Mouse (Mus musculus): ENCODE measurements at regions not wholly inside any gene's neighbourhood (a gene's known extent, or its start where the extent isn't known, plus 50 kb on each side); places are given as distances from the start of the nearest gene placed in this dataset.

DNA sequence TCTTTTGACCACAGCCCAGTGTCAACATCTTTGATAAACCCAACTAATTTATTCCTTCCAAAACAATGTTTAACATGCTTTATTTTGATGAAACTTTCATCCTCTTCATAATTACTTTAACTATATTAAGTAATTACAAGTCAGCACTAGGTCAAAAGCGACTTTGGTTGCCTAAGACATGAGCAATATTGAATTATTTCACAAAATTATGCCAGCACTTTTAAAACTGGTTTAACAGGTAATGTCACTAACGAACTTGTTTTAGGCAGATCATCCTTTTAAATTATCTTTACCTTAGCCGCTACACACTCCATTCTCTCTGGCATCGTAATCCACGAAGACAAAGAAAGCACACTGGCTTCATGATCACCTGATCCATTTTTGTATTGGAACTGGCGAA lies 669.8 kb upstream of the Pou3f3 start:
- H3K9ac ChIP-seq (ENCODE audit: low read depth, low read length): no peak overlapping the region
- no peak for DNase-seq
- H3K4me3 ChIP-seq: no peak overlapping the region
- WGBS: 80% methylated on average over 6 of the region's 6 CpGs
- H3K4me1 ChIP-seq (ENCODE audit: control insufficient read depth, insufficient read depth, low read length): no peaks in the 10 kb centered on the region
- TF ChIP-seq EP300 (IDR thresholded peaks at IDR 0.05; ENCODE audit: insufficient read depth, low read depth, low read length) (no peak), POLR2A (IDR thresholded peaks at IDR 0.05; ENCODE audit: insufficient read depth, low read depth, low read length) (no peak), CTCF (IDR thresholded peaks at IDR 0.05) (no peak)
- no peaks in the 10 kb centered on the region for H3K36me3 ChIP-seq (ENCODE audit: control insufficient read depth, insufficient read depth, low read length)
- intact Hi-C loops (cut with DNase I): no loop called here
- H3K79me2 ChIP-seq (replicated peaks; ENCODE audit: control insufficient read depth, insufficient read depth, low read length): no peaks in the 10 kb centered on the region
- no peaks in the 10 kb centered on the region for H3K27me3 ChIP-seq (ENCODE audit: control insufficient read depth, insufficient read depth, low read length)
- H3K27ac ChIP-seq: no peak overlapping the region

DNA sequence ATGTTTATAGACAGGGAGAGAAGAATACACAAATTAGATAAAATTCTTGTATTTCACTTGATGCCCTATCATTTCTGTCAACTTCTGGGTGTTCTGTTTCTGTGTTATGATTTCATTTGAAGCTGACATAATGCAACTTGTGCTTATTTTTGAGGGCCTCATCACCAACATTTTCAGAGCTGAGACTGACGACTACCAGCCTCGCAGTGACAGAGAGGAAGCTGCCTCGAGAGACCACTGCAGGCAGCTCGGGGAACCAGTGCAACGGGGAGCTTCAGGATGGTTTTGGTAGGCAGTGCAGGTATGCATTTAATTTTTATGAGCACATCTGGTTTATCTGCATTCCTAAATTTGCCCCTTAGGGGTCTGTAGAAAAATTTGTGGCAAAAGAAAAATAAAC lies 669.1 kb upstream of the Pou3f3 start:
- DNase-seq: no peak
- Histone ChIP-seq H3K4me3 (no peak overlapping the region), H3K9ac (ENCODE audit: low read depth, low read length) (no peak overlapping the region), H3K4me1 (ENCODE audit: control insufficient read depth, insufficient read depth, low read length) (no peaks in the 10 kb centered on the region), H3K27ac (no peak overlapping the region), H3K27me3 (ENCODE audit: control insufficient read depth, insufficient read depth, low read length) (no peaks in the 10 kb centered on the region), H3K79me2 (replicated peaks; ENCODE audit: control insufficient read depth, insufficient read depth, low read length) (no peaks in the 10 kb centered on the region), H3K36me3 (ENCODE audit: control insufficient read depth, insufficient read depth, low read length) (no peaks in the 10 kb centered on the region)
- intact Hi-C loops (cut with DNase I): no loop called here
- 63% methylated on average over 5 of the region's 5 CpGs for WGBS
- TF ChIP-seq EP300 (IDR thresholded peaks at IDR 0.05; ENCODE audit: insufficient read depth, low read depth, low read length): no peak
- TF ChIP-seq POLR2A (IDR thresholded peaks at IDR 0.05; ENCODE audit: insufficient read depth, low read depth, low read length): no peak
- no peak for TF ChIP-seq CTCF (IDR thresholded peaks at IDR 0.05)

DNA sequence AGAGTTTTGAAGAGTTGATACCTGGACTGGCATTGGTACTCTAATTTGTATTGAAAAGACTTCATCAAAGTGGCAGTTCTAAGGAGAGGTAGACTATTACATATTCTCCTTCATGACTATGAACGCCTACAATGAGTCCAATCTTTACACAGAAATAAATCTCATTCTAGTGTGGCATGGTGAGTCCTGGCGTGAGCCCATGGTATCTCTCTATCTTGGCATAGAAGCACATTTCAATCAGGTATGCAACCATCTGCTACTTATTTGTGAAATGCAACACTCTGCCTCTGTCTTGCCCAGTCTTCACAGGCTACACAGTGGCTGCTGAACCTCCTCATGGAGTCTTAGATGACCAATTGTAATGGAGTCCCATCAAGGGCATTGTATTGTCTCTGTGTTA lies 661.8 kb upstream of the Pou3f3 start:
- Histone ChIP-seq H3K4me1 (ENCODE audit: control insufficient read depth, insufficient read depth, low read length) (no peaks in the 10 kb centered on the region), H3K9ac (ENCODE audit: low read depth, low read length) (no peak overlapping the region), H3K27me3 (ENCODE audit: control insufficient read depth, insufficient read depth, low read length) (no peaks in the 10 kb centered on the region), H3K36me3 (ENCODE audit: control insufficient read depth, insufficient read depth, low read length) (no peaks in the 10 kb centered on the region), H3K27ac (no peak overlapping the region), H3K4me3 (no peak overlapping the region), H3K79me2 (replicated peaks; ENCODE audit: control insufficient read depth, insufficient read depth, low read length) (no peaks in the 10 kb centered on the region)
- TF ChIP-seq POLR2A (IDR thresholded peaks at IDR 0.05; ENCODE audit: insufficient read depth, low read depth, low read length) (no peak), CTCF (IDR thresholded peaks at IDR 0.05) (no peak), EP300 (IDR thresholded peaks at IDR 0.05; ENCODE audit: insufficient read depth, low read depth, low read length) (no peak)
- 70% methylated on average over 2 of the region's 2 CpGs for WGBS
- intact Hi-C loops (cut with DNase I): no loop called here
- DNase-seq: no peak

DNA sequence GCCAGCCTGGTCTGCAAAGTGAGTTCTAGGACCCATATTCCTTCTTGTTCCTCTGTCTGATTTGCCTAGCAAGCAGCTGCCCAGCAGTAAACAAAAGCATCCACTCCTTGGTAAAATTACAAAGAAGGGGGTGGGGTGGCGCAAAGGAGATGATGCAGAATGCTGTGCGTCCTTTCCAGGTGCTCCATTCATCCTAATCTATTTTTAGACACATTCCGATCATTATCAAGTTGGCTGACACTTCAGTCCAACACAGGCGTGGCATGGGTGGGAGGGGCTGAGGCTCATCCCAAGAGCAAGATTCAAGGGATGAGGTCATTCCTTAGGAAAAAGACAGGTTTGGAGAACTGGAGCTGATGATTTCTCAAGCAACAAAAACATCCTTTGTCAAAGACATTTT lies 660.2 kb upstream of the Pou3f3 start:
- no peak for DNase-seq
- no peaks in the 10 kb centered on the region for H3K79me2 ChIP-seq (replicated peaks; ENCODE audit: control insufficient read depth, insufficient read depth, low read length)
- H3K36me3 ChIP-seq (ENCODE audit: control insufficient read depth, insufficient read depth, low read length): no peaks in the 10 kb centered on the region
- H3K27ac ChIP-seq: no peak overlapping the region
- H3K4me3 ChIP-seq: no peak overlapping the region
- no peak for TF ChIP-seq EP300 (IDR thresholded peaks at IDR 0.05; ENCODE audit: insufficient read depth, low read depth, low read length)
- TF ChIP-seq POLR2A (IDR thresholded peaks at IDR 0.05; ENCODE audit: insufficient read depth, low read depth, low read length): no peak
- TF ChIP-seq CTCF (IDR thresholded peaks at IDR 0.05): no peak
- no peak overlapping the region for H3K9ac ChIP-seq (ENCODE audit: low read depth, low read length)
- intact Hi-C loops (cut with DNase I): no loop called here
- H3K27me3 ChIP-seq (ENCODE audit: control insufficient read depth, insufficient read depth, low read length): no peaks in the 10 kb centered on the region
- no peaks in the 10 kb centered on the region for H3K4me1 ChIP-seq (ENCODE audit: control insufficient read depth, insufficient read depth, low read length)
- WGBS: 52% methylated on average over 4 of the region's 4 CpGs

DNA sequence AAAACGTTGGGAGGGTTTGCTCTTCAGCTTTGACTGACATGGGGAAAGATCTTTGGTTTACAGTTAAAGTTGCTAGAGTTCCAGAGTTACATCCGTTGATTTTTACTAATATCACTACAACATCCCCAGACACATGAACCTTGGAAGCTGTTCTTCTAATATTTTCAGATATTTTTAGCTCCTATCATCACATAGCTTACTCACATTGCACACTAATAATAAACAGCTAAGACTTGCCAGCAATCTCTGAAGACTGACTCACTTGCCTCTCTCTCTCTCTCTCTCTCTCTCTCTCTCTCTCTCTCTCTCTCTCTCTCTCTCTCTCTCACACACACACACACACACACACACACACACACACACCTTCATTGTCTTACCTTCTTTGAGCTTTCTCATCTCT lies 654.0 kb upstream of the Pou3f3 start:
- intact Hi-C loops (cut with DNase I): no loop called here
- no peak for DNase-seq
- Histone ChIP-seq H3K36me3 (ENCODE audit: control insufficient read depth, insufficient read depth, low read length) (no peaks in the 10 kb centered on the region), H3K4me3 (no peak overlapping the region), H3K9ac (ENCODE audit: low read depth, low read length) (no peak overlapping the region), H3K27ac (peak overlapping the region; percentile 69), H3K27me3 (ENCODE audit: control insufficient read depth, insufficient read depth, low read length) (no peaks in the 10 kb centered on the region), H3K79me2 (replicated peaks; ENCODE audit: control insufficient read depth, insufficient read depth, low read length) (no peaks in the 10 kb centered on the region), H3K4me1 (ENCODE audit: control insufficient read depth, insufficient read depth, low read length) (no peaks in the 10 kb centered on the region)
- TF ChIP-seq POLR2A (IDR thresholded peaks at IDR 0.05; ENCODE audit: insufficient read depth, low read depth, low read length) (no peak), EP300 (IDR thresholded peaks at IDR 0.05; ENCODE audit: insufficient read depth, low read depth, low read length) (no peak), CTCF (IDR thresholded peaks at IDR 0.05) (no peak)
- WGBS: 34% methylated on average over 2 of the region's 2 CpGs

DNA sequence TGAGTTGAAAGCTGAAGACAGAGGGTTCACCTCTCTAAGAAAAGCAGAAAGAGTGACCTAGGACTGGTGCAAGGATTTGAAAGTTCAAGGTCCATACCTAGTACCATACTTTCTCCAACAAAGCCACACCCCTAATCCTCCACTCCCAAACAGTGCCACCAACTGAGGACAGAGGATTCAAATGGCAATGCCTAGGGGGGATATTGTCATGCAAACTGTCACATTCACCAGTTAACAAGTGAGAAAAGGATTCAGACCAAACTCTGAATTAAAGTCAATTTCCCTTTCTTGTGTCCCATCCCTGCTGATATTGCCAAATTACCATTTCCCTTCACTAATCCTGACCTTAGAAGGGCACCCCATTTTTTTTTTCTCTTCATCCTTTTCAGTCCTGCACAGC lies 637.1 kb upstream of the Pou3f3 start:
- Histone ChIP-seq H3K9ac (ENCODE audit: low read depth, low read length) (no peak overlapping the region), H3K79me2 (replicated peaks; ENCODE audit: control insufficient read depth, insufficient read depth, low read length) (no peaks in the 10 kb centered on the region), H3K27me3 (ENCODE audit: control insufficient read depth, insufficient read depth, low read length) (no peaks in the 10 kb centered on the region), H3K36me3 (ENCODE audit: control insufficient read depth, insufficient read depth, low read length) (no peaks in the 10 kb centered on the region), H3K4me1 (ENCODE audit: control insufficient read depth, insufficient read depth, low read length) (no peaks in the 10 kb centered on the region), H3K4me3 (no peak overlapping the region), H3K27ac (no peak overlapping the region)
- no peak for TF ChIP-seq POLR2A (IDR thresholded peaks at IDR 0.05; ENCODE audit: insufficient read depth, low read depth, low read length)
- TF ChIP-seq EP300 (IDR thresholded peaks at IDR 0.05; ENCODE audit: insufficient read depth, low read depth, low read length): no peak
- TF ChIP-seq CTCF (IDR thresholded peaks at IDR 0.05): no peak
- DNase-seq: no peak
- intact Hi-C loops (cut with DNase I): no loop called here

All from heart, adult 2 months (tissue).